Mouse (Mus musculus) adrenal gland, postnatal 4 days (tissue): Measurements from ENCODE around the gene Coro2b. TPM values are rescaled to one million over a fixed set of nuclear protein-coding genes. Genes with fewer than 3 reads are reported as not detected.

Experiments used
- DNase-seq, 2 experiments: peaks; one replicate each; pipeline ENCODE4 v3.0.0; 2021 to 2022; ENCODE audit warnings: low spot score in 2 of 2, mixed read lengths in 2 of 2
- total RNA-seq, 2 experiments: library from RNA; stranded (reverse); gene quantifications; 2 replicates each; pipeline ENCODE4 v1.2.3; 2021

Coro2b gene
- total RNA-seq, 2 experiments from 2014 or later, result 28.4 to 32.6 TPM

DNA sequence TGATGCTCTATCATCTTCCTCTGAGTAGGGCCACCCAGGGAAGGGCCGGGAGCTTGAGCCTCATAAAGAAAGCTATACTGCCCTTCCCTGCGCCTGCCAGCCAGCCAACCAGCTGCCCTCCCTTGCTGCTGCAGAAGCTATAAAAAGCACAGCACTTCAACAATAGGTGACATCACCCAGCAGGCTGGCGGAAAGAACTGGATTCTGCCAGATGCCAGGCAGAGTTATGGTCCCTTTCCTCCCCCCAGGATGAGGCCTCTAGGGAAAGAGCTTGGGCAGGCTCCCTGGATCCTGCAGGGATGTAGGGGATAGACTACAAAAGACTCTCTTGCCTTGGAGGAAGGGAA, 98.1 kb downstream of the Coro2b start:
- no peak for DNase-seq

DNA sequence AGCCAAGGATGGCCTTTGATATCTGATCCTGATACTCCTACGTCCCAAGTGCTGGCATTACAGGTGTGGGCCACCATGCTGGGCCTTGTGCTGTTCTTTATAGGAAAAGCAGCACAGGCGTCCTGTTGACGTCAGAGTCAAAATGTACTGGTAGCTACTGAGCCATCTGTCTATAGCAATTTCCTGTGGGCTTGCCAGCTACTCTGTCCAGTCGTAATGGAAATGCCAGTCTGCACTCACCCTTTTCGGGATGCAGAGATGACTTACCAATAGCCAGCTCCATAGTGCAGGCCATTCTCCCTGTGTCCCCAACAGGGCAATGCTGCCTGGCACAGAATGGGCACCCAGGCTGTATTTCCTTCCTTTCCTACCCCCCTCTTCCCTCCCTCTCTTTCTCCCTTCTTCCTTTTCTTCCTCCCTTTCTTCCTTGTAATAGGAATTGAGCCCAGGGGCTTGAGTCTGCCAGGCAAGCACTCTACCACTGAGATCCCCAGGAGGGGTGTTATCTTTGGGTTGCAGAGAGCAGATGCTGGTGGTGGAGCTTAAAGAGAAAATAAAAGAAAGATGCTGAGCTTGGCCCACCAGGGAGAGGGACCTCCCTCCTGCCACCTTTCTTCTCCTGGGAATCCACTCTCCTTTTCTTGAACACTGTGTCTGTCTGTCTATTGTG, 98.6 kb downstream of the Coro2b start:
- no peak for DNase-seq

DNA sequence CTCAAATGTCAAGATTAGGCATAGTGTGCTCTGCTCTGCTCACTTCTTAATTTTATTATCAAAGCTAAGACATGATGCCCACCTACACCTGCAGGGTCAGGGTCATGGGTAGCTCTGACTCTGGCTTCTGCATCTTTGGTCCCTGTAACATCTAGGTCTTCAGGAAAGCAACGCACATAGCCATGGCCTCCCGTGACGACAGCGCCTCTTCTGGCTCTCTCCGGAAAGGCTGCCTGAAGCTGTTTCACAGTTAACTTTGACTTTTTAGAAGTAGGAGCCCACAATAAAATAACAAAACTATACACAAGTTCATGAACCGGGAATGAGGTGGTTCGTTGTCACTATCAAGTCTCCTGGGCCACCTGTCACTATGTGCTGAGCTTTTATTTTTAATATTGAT, 99.4 kb downstream of the Coro2b start:
- no peak for DNase-seq

DNA sequence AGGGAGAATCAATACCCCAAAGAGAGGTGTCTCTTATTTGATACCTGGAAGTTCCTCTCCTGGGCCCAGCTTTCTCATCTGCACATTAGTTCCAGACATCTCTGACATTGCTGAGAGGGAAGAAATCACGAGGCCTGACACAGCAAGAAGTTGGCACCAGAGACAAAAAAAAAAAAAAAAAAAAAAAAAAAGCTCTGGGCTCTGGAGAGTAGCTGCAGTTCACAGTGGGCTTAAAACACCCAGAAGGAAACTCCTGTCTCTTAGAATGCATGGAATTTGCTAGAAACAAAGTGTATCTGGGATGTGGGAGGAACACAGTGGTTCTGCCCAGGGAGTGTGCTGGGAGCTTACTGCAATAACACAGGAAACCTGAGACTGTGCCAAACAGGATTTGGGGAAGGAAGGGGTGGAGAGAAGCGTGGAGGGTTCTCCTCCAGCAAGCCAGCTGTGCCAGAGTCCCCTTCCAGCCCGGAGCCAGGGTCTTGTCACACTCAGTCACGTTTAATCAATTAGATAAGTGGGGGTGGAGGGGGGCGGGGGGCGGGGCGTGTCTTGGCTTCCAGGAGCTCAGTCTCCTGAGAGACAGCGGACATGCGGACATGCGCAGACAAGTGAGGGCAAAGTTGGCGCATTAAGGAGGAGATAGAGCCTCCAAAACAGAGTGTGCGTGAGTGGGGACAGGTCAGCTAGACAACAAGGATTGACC, 101.1 kb downstream of the Coro2b start:
- peak in 1 of 2 experiments; percentile 41 for DNase-seq

- DNase-seq, result no peak
Observed at GRCm38 (mm10) chr9:62432261-62433060, 104.4 kb downstream of the Coro2b start.

DNA sequence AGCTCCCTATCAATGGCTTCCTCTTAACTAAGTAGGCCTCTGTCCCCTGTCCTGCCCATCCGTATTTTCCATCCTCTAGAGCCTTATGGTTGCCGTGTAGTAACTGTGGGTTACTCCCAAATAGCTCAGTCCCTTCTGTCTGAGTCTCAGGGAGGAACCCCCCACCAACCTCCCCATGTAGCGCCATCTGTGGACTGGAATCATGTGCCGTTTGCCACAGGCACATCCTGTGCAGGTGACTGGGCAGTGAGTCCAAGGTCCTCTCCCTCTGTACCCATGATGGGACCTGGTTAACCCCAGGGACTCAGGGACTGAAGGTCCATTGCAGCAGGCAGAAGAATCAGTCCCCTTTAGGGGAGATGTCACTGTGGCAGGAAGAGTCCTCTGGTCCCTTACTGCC, 106.1 kb downstream of the Coro2b start:
- no peak for DNase-seq

GRCm38 (mm10) chr9:62427010-62427409, 109.8 kb downstream of the Coro2b start:
- no peak for DNase-seq

- DNase-seq, result no peak
Observed at GRCm38 (mm10) chr9:62426531-62426930, 110.3 kb downstream of the Coro2b start.

- no peak for DNase-seq
Observed at GRCm38 (mm10) chr9:62426021-62426420, 110.8 kb downstream of the Coro2b start.

GRCm38 (mm10) chr9:62425265-62425664, 111.6 kb downstream of the Coro2b start:
- no peak for DNase-seq

GRCm38 (mm10) chr9:62423871-62424270, 113.0 kb downstream of the Coro2b start:
- no peak for DNase-seq

- no peak for DNase-seq
Observed at GRCm38 (mm10) chr9:62422926-62423325, 113.9 kb downstream of the Coro2b start.

DNA sequence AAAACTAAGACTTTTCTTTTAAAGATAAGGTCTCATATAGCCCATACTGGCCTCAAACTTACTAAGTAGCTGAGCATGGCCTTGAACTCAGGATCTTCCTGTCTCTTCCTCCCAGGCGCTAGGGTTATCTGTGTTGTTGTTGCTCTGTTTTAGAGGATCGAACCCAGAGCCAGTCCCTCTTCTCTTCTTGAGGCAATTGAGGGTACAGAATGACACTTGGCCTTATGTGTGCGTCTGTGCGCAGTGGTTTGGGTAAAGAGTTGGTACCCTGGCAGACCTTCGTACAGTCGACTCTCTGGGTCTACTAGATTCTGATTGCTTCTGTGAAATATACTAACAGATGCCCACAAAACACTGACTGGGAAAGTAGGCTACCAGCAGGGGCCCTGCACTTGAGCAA, 114.9 kb downstream of the Coro2b start:
- no peak for DNase-seq

GRCm38 (mm10) chr9:62421027-62421426, 115.8 kb downstream of the Coro2b start:
- DNase-seq, result peak; percentile 47 to 53

GRCm38 (mm10) chr9:62420261-62420917, 116.5 kb downstream of the Coro2b start:
- no peak for DNase-seq

GRCm38 (mm10) chr9:62418742-62419141, 118.1 kb downstream of the Coro2b start:
- DNase-seq, result no peak

- no peak for DNase-seq
Observed at GRCm38 (mm10) chr9:62407357-62408146, 129.3 kb downstream of the Coro2b start.

GRCm38 (mm10) chr9:62406423-62407013, 130.3 kb downstream of the Coro2b start:
- no peak for DNase-seq

DNA sequence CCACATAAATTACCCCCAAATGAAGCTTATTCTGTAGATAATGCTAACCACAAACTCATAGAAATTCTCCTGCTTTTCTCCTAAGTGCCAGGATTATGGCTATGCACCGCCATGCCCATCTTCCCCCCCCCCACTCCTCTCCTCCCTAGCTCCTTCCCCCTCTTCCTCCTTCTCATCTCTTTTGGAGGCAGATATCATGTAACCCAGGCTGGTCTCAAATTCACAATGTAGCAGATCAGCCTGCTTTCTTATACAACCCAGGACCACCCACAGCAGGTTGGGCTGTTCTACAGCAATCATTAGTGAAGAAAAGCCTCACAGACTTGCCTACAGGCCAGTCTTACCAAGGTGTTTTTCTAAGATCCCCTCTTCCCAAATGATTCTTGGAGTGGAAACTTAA, 135.3 kb downstream of the Coro2b start:
- DNase-seq, result no peak

GRCm38 (mm10) chr9:62400531-62401170, 136.2 kb downstream of the Coro2b start:
- no peak for DNase-seq
